In the genomic region with DNA sequence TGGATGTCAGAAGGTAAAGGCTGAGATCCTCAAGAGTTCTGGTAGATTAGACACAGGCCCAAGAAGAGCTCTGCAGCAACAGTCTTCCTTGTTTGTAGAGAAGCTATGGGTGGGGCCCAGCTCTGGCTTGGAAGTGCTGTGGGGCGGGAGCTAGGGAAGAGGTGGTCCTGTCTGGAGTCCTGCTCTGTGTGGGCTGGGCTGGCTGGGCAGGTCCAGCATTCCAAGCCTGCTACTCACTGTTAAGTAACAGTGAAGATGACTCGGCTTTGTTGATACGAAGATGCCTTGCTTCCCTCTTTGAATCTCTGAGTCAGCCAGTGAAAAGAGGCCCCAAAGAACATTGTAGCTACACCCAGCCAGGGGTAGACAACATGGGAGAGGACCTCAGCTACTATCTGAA, we compare ENCODE assay signal across 9 mouse cellular contexts. TPM values are rescaled to one million over a fixed set of nuclear protein-coding genes. Genes with fewer than 3 reads are reported as not detected.
A peak's percentile ranks its signal among the peaks of the same experiment; 100 is the strongest.
DNase-seq lines count a peak whose midpoint lies in the region; ATAC-seq and TF ChIP-seq lines count a peak whose summit lies in the region.
"Had no signal": no experiment of that assay in that cellular context is flagged by ENCODE, and none has a peak within 500 bp of the region (broad histone marks: within the 10 kb centered on the region; RNA-seq: fewer than 3 reads in every experiment).

No protein-coding gene starts in this region.

- no peak overlapping the region for H3K27ac ChIP-seq in MEL (ENCODE audit: control insufficient read depth, low read depth, low read length)
- no peak overlapping the region for H3K27ac ChIP-seq in heart, embryonic 16.5 days (ENCODE audit: low read length)
- H3K27ac ChIP-seq: limb, embryonic 12.5 days had no signal

- peak; percentile 89 for ATAC-seq in heart, embryonic 16.5 days (replicated peaks; ENCODE audit: extremely low read depth, insufficient read depth, low FRiP score)

- DNase-seq in MEL (ENCODE audit: low read depth, low spot score) (peak; percentile 22), MN1 (ENCODE audit: low spot score) (no peak)
- peak; percentile 54 to 67 for DNase-seq in adrenal gland, postnatal 36 days
- peak; percentile 59 for DNase-seq in lung, postnatal 14 days
- peak; percentile 66 for DNase-seq in urinary bladder, postnatal 25 days (ENCODE audit: low spot score)
- DNase-seq in spleen, postnatal 10 days (ENCODE audit: low spot score in 2 of 2): no peak
- DNase-seq in spleen, postnatal 36 days (ENCODE audit: low spot score in 2 of 2): no peak

- H3K79me2 ChIP-seq in MEL (ENCODE audit: control insufficient read depth, insufficient read depth, low read length, poor library complexity): no peaks in the 10 kb centered on the region

- no peak for TF ChIP-seq CTCF in MEL (IDR thresholded peaks at IDR 0.05 in 2 of 3, conservative IDR thresholded peaks at IDR 0.05 in 1 of 3; ENCODE audit: control insufficient read depth in 1 of 3, insufficient read depth in 1 of 3, low read depth in 2 of 3, low read length in 3 of 3, poor library complexity in 1 of 3, severe bottlenecking in 1 of 3)

- 39% methylated on average over 3 of the region's 3 CpGs for WGBS in heart, embryonic 16.5 days

- H3K4me3 ChIP-seq in MEL (ENCODE audit: control insufficient read depth in 1 of 2, insufficient read depth in 1 of 2, low read depth in 2 of 2, low read length in 2 of 2): no peak overlapping the region
- H3K4me3 ChIP-seq in heart, embryonic 16.5 days (ENCODE audit: low read length): no peak overlapping the region
- H3K4me3 ChIP-seq: limb, embryonic 12.5 days had no signal

- no peak overlapping the region for H3K9ac ChIP-seq in MEL (ENCODE audit: control insufficient read depth, low read depth, low read length, poor library complexity, severe bottlenecking)
- H3K9ac ChIP-seq in heart, embryonic 16.5 days (ENCODE audit: low read length): no peak overlapping the region
- H3K9ac ChIP-seq: limb, embryonic 12.5 days had no signal

- no peak for TF ChIP-seq EP300 in MEL (IDR thresholded peaks at IDR 0.05; ENCODE audit: low read depth in 1 of 2, low read length in 2 of 2)

- H3K4me1 ChIP-seq in MEL (ENCODE audit: control insufficient read depth in 1 of 2, insufficient read depth in 2 of 2, low read length in 2 of 2): 0 out of 4 replicates have a peak, but pooled peaks cover 0 to 10% of the 10 kb centered on the region in 2 experiments
- peaks cover 7% of the 10 kb centered on the region; the same call in 1 of the 2 replicates for H3K4me1 ChIP-seq in heart, embryonic 16.5 days (ENCODE audit: control insufficient read depth, insufficient read depth, low read length)
- H3K4me1 ChIP-seq: limb, embryonic 12.5 days had no signal

- H3K36me3 ChIP-seq in MEL (ENCODE audit: control insufficient read depth in 1 of 2, insufficient read depth in 2 of 2, low read length in 2 of 2): no peaks in the 10 kb centered on the region
- H3K36me3 ChIP-seq in heart, embryonic 16.5 days (ENCODE audit: control insufficient read depth, insufficient read depth): no peaks in the 10 kb centered on the region
- H3K36me3 ChIP-seq: limb, embryonic 12.5 days had no signal

- no peak for TF ChIP-seq RAD21 in MEL (IDR thresholded peaks at IDR 0.05; ENCODE audit: low read depth, low read length)

- no peak overlapping the region for H3K4me2 ChIP-seq in heart, embryonic 16.5 days (ENCODE audit: low read depth, low read length)
- H3K4me2 ChIP-seq: limb, embryonic 12.5 days had no signal

- no peaks in the 10 kb centered on the region for H3K9me3 ChIP-seq in MEL (replicated peaks; ENCODE audit: insufficient read depth, low read length)
- no peaks in the 10 kb centered on the region for H3K9me3 ChIP-seq in heart, embryonic 16.5 days (replicated peaks; ENCODE audit: control insufficient read depth, low read length)
- H3K9me3 ChIP-seq: limb, embryonic 12.5 days had no signal

- H3K27me3 ChIP-seq in MEL (ENCODE audit: control insufficient read depth in 1 of 2, insufficient read depth in 2 of 2, low read length in 2 of 2): no peaks in the 10 kb centered on the region; a peak in 1 of 4 replicates
- H3K27me3 ChIP-seq in heart, embryonic 16.5 days (ENCODE audit: control insufficient read depth, insufficient read depth, low read length): no peaks in the 10 kb centered on the region
- H3K27me3 ChIP-seq: limb, embryonic 12.5 days had no signal

- no peak for TF ChIP-seq POLR2A in MEL (IDR thresholded peaks at IDR 0.05; ENCODE audit: control insufficient read depth in 1 of 2, insufficient read depth in 1 of 2, low read depth in 1 of 2, low read length in 2 of 2, poor library complexity in 1 of 2)

TF ChIP-seq in MEL, 35 proteins besides CTCF, POLR2A, EP300 and RAD21:
- TF ChIP-seq HCFC1 (IDR thresholded peaks at IDR 0.05; ENCODE audit: low read depth, low read length): no peak
- no peak for TF ChIP-seq ZKSCAN1 (IDR thresholded peaks at IDR 0.05; ENCODE audit: low read depth, low read length)

RNA-seq across cellular contexts. Expression of a gene that starts 1.9 kb away (rescaled TPM):
- 0.23 TPM in 1 of 2 replicates, not detected in the other for total RNA-seq in MEL (2012; rRNA removed)
- under 1 TPM in 1 of 2 experiments, not detected in 1; 0.21 TPM for polyA plus RNA-seq in MEL (2012; ENCODE audit: insufficient read depth in 1 of 2, insufficient read length in 2 of 2, low read depth in 1 of 2, low replicate concordance in 2 of 2, missing spikeins in 1 of 2)
- total RNA-seq in adrenal gland, postnatal 36 days (2021): 1 to 10 TPM; 3.3 to 5.8 TPM
- 2.5 and 2.7 TPM in 2 replicates for polyA plus RNA-seq in heart, embryonic 16.5 days (2015; fragmentation: Nextera tagmentation; extraction: Ambion mirVana)

RNA-seq across cellular contexts. Expression of a gene that starts 52.3 kb away (rescaled TPM):
- total RNA-seq in MEL (2012; rRNA removed): 50.9 and 92.7 TPM in 2 replicates
- 10 to 100 TPM in 1 of 2 experiments, not detected in 1; 55.2 TPM for polyA plus RNA-seq in MEL (2012; ENCODE audit: insufficient read depth in 1 of 2, insufficient read length in 2 of 2, low read depth in 1 of 2, low replicate concordance in 2 of 2, missing spikeins in 1 of 2)
- total RNA-seq in adrenal gland, postnatal 36 days (2021): under 1 TPM; 0.33 to 0.36 TPM
- 0.80 and 0.87 TPM in 2 replicates for polyA plus RNA-seq in heart, embryonic 16.5 days (2015; fragmentation: Nextera tagmentation; extraction: Ambion mirVana)

RNA-seq across cellular contexts. Expression of a gene that starts 53.4 kb away (rescaled TPM):
- total RNA-seq in MEL (2012; rRNA removed): not detected in 2 replicates
- under 1 TPM in 1 of 2 experiments, not detected in 1; 0.04 TPM for polyA plus RNA-seq in MEL (2012; ENCODE audit: insufficient read depth in 1 of 2, insufficient read length in 2 of 2, low read depth in 1 of 2, low replicate concordance in 2 of 2, missing spikeins in 1 of 2)
- not detected for total RNA-seq in adrenal gland, postnatal 36 days (2021)
- polyA plus RNA-seq in heart, embryonic 16.5 days (2015; fragmentation: Nextera tagmentation; extraction: Ambion mirVana): 0.07 and 0.80 TPM in 2 replicates
- polyA plus RNA-seq: limb, embryonic 12.5 days had no signal

Comparison
In these comparisons a context has a peak if more than half of its experiments do, and no peak if none do; other contexts are left out.
1. DNase-seq: peak in MEL (single experiment), adrenal gland, postnatal 36 days (2 of 2), lung, postnatal 14 days (single experiment) and urinary bladder, postnatal 25 days (single experiment); none in MN1 (single experiment), spleen, postnatal 10 days (0 of 2) and spleen, postnatal 36 days (0 of 2).
2. RNA of a gene that starts 52.3 kb away (total RNA-seq): 50.9 to 92.7 TPM in MEL; 0.33 to 0.36 TPM in adrenal gland, postnatal 36 days; every median in the first group is over 10 times any median in the second.